Mouse (Mus musculus): ENCODE results near the gene Zfp800. TPM values are rescaled to one million over a fixed set of nuclear protein-coding genes. Genes with fewer than 3 reads are reported as not detected.

The Zfp800 gene
- polyA plus RNA-seq, 1 experiment from 2014 or later = 17.1 TPM

Other genes with a start within 250 kb of the Zfp800 start
- gene Arf5, start 25.6 kb upstream of the Zfp800 start, polyA plus RNA-seq (2015; fragmentation: Nextera tagmentation; extraction: Ambion mirVana) = 395 and 420 TPM in 2 replicates
- gene Fscn3, start 29.8 kb upstream of the Zfp800 start, polyA plus RNA-seq (2015; fragmentation: Nextera tagmentation; extraction: Ambion mirVana) = not detected in 2 replicates
- 10.6 and 11.9 TPM in 2 replicates for gene Gcc1, start 30.4 kb upstream of the Zfp800 start, polyA plus RNA-seq (2015; fragmentation: Nextera tagmentation; extraction: Ambion mirVana)
- not detected in 2 replicates for gene Pax4, start 51.3 kb upstream of the Zfp800 start, polyA plus RNA-seq (2015; fragmentation: Nextera tagmentation; extraction: Ambion mirVana)
- 119 and 120 TPM in 2 replicates for gene Snd1, start 77.1 kb upstream of the Zfp800 start, polyA plus RNA-seq (2015; fragmentation: Nextera tagmentation; extraction: Ambion mirVana)

Measured in limb, embryonic 15.5 days (tissue).